Mouse (Mus musculus) adrenal gland, adult 10 weeks (tissue): ENCODE measurements around the gene Rbm12. TPM values are rescaled to one million over a fixed set of nuclear protein-coding genes. Genes with fewer than 3 reads are reported as not detected.

Source experiments
- polyA plus RNA-seq: library from polyadenylated mRNA; stranded (reverse); fragments of 350-450 nt; fragmentation: Illumina TruSeq; extraction: RNeasy Lipid Tissue Mini Kit (QIAGEN cat#74804); gene quantifications from one replicate; pipeline ENCODE4 v1.2.3, GENCODE M21; 2014; ENCODE audit warnings: low read depth, low replicate concordance

Gene Rbm12
- 20.1 TPM for polyA plus RNA-seq

DNA sequence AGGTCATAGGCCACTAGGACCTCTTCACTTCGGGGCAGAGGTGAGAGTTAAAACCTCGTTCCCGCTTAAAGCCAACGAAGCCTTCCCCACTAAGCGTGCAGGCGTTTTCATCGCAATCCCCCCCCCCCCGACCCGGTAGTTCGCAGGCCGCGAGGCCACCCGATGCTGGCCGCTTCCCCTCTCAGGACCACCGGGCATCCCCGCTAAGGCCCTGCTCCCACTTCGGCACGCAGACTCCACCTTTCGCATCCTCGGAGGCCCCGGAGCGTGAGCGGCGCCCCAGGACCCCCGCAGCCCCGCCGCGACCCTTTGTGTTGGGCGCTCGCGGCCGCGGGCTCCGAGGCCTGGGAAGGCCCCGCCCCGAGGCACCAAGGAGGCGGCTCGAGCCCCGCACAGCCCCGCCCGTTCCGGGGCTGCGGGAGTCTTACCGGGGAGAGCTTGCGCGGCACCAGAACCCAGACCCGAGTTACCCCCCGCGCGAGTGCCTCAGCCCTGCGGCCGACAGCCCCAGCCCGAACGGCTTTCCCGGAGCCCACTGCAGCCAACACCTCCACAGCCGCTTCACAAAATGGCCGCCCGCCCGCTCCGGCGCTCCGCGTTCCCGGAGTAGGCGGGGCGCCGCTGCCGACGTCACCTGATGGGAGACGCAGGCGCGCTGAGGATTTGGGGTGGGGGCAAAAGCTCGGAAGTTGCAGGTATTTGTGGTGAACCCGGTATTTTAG is at the start of gene Rbm12, which contains the start of gene Cpne1:
Gene Rbm12 (minus strand): TSS at position 621 of the 722 bp plus-strand sequence.
Gene Cpne1 (minus strand): TSS at position 608 of the 722 bp plus-strand sequence.

DNA sequence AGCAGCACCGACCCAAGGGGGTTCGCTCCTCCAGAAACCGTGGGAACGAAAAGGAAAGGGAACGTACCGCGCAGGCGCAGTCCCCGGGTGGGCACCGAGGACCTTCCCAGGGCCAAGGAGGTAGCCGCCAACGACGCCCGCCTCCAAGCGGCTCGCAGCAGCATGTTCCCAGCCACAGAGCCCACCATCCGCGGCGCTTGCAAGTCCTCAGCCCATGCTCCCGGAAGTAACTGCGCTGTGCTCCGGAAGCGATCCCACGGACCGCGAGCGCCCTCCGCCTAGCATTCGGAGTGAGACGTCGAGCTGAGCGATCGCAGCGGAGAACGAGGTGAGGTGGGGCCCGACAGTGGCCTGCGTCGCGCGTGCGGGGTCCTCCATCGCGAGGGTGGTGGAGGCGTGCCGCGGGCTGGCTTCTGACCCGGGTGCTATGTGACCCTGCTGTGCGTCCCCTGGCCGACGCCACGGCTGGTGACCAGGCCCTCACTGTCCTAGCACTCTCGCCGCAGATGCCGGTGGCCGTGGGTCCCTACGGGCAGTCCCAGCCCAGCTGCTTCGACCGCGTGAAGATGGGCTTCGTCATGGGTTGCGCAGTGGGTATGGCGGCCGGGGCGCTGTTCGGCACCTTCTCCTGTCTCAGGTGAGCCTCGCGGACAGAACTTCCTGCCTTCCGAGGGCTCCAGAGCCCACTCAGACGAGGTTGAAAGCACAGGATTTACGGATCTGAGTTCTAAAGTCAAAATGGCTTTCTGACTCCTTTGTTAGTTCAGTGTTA is 32.4 kb upstream of the Rbm12 start, which contains the start of the genes Romo1 and Nfs1:
Gene Romo1 (plus strand): TSS at position 87 of the 772 bp plus-strand sequence.
Gene Nfs1 (minus strand): TSS at position 234 of the 772 bp plus-strand sequence.

DNA sequence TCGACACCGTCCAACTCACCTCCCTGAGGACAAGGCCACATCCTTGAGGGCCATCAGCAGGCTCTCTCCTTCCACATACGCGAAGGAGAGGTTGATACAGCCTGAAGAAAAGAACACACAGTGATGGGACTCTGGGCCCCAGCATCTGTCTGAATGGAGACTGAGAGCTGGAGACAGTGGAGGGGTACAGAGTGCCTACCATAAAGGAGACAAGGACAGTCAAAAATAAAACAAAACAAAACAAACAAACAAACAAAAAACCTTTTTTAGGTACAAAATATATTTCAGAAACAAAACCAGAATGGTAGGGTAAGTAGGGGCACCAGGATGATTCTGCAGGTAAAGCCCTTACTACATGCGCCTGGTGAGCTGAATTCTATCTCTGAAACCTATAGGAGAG is 15.2 kb upstream of the Rbm12 start, which contains the start of gene Gm28036:
Gene Gm28036 (minus strand): TSS at position 101 of the 400 bp plus-strand sequence.

DNA sequence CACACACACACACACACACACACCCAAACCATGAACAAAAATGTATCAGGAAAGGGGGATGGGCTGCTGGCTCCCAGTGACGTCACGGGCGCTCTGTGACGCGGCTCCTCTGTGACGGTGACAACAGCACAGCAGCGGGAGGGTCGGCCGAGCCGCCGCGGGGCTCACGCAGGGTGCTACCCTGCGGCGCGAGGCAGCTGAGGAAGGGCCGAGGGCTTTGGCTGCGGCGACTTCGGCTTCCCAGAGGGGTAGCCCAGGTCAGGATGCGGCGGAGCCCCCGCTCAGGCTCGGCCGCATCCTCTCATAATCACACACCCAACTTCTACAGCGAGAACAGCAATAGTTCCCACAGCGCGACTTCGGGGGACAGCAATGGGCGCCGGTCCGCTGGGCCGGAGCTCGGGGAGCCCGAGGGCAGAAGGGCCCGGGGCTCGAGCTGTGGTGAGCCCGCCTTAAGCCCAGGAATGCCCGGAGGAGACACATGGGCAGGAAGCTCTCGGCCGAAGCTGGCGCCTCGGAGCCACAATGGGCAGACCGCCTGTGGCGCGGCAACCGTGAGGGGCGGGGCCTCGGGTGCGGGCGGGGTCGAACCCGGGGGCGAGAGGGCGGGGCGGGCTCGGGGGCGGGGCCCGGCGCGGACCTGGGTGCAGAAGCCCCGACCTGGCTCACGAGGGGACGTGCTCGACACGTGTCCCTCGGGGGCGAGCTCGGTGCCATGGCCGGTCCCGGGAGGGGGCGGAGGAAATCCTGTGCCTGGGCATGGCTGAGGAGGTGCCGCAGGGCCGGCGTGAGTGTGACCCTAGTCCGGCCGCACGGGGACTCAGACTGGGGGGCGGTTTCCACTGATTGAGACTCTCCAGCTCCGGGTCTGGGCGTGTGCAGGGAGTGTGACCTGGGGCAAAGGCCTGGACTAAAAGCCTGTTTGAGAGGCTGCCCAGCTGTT is 46.4 kb downstream of the Rbm12 start, which contains the start of gene Spag4:
Gene Spag4 (plus strand): TSS at position 77 of the 943 bp plus-strand sequence.

DNA sequence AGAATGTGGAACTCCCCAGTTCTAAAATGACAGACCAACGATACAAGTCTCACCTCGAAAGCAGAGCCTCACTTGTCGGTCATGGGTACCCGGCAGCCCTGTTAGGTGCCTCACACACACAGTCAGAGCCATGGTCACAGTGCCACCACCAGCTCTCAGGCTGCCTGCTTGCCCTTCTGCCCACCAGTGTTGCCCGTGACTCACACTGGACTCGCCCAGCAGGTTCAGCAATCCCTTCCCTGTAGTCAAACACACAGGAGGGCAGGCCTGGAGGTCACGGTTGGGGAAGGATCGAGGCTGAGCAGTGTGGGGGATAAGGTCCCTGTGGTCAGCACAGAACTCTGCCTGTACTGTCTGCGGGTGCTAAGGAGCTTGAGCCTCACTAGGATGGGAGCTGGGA is 59.0 kb downstream of the Rbm12 start, which contains the start of gene Fer1l4:
Gene Fer1l4 (minus strand): TSS at position 132 of the 400 bp plus-strand sequence.

Other genes starting within 250 kb of the Rbm12 start
- 74.9 TPM for gene Uqcc1, start 181.7 kb downstream of the Rbm12 start, polyA plus RNA-seq
- not detected for gene Gm15557, start 171.2 kb downstream of the Rbm12 start, polyA plus RNA-seq
- not detected for gene Gdf5, start 166.6 kb downstream of the Rbm12 start, polyA plus RNA-seq
- gene Cep250, start 155.5 kb downstream of the Rbm12 start, polyA plus RNA-seq, result 1.1 TPM
- gene 6430550D23Rik, start 104.0 kb downstream of the Rbm12 start, polyA plus RNA-seq, result 0.64 TPM
- gene Ergic3, start 103.9 kb downstream of the Rbm12 start, polyA plus RNA-seq, result 23.6 TPM
- gene Fer1l4, start 59.0 kb downstream of the Rbm12 start, polyA plus RNA-seq, result not detected
- gene Spag4, start 46.8 kb downstream of the Rbm12 start, polyA plus RNA-seq, result 0.12 TPM
- 68.5 TPM for gene Cpne1, start within 50 bp of the Rbm12 start, polyA plus RNA-seq
- 14.5 TPM for gene Gm28036, start 15.1 kb upstream of the Rbm12 start, polyA plus RNA-seq
- gene Romo1, start 32.1 kb upstream of the Rbm12 start, polyA plus RNA-seq, result 9.9 TPM
- gene Nfs1, start 32.2 kb upstream of the Rbm12 start, polyA plus RNA-seq, result 130 TPM
- 715 TPM for gene Rbm39, start 68.3 kb upstream of the Rbm12 start, polyA plus RNA-seq
- gene Phf20, start 84.5 kb upstream of the Rbm12 start, polyA plus RNA-seq, result 50.4 TPM
- gene Cnbd2, start 200.3 kb upstream of the Rbm12 start, polyA plus RNA-seq, result 0.82 TPM
- not detected for gene Scand1, start 200.7 kb upstream of the Rbm12 start, polyA plus RNA-seq